Mouse (Mus musculus): ENCODE measurements around the gene Gm43738. TPM values are rescaled to one million over a fixed set of nuclear protein-coding genes. Genes with fewer than 3 reads are reported as not detected.

The Gm43738 gene
- polyA plus RNA-seq, 1 experiment from 2014 or later = 0.06 TPM

Other genes with a start within 250 kb of the Gm43738 start
- gene Msto1, start 187.1 kb downstream of the Gm43738 start, polyA plus RNA-seq (2015; fragmentation: Nextera tagmentation; extraction: Ambion mirVana) = 37.3 and 44.6 TPM in 2 replicates
- gene Ash1l, start 150.5 kb downstream of the Gm43738 start, polyA plus RNA-seq (2015; fragmentation: Nextera tagmentation; extraction: Ambion mirVana) = 13.3 and 13.6 TPM in 2 replicates
- gene Dap3, start 149.9 kb downstream of the Gm43738 start, polyA plus RNA-seq (2015; fragmentation: Nextera tagmentation; extraction: Ambion mirVana) = 132 and 135 TPM in 2 replicates
- gene Rusc1, start 7.8 kb downstream of the Gm43738 start, polyA plus RNA-seq (2015; fragmentation: Nextera tagmentation; extraction: Ambion mirVana) = 7.5 and 12.6 TPM in 2 replicates
- 86.6 and 124 TPM in 2 replicates for gene Fdps, start 860 bp upstream of the Gm43738 start, polyA plus RNA-seq (2015; fragmentation: Nextera tagmentation; extraction: Ambion mirVana)
- 0.09 and 0.61 TPM in 2 replicates for gene Pklr, start 35.0 kb upstream of the Gm43738 start, polyA plus RNA-seq (2015; fragmentation: Nextera tagmentation; extraction: Ambion mirVana)
- 0.52 and 1.1 TPM in 2 replicates for gene Hcn3, start 59.1 kb upstream of the Gm43738 start, polyA plus RNA-seq (2015; fragmentation: Nextera tagmentation; extraction: Ambion mirVana)
- gene Clk2, start 63.7 kb upstream of the Gm43738 start, polyA plus RNA-seq (2015; fragmentation: Nextera tagmentation; extraction: Ambion mirVana) = 14.2 and 20.1 TPM in 2 replicates
- gene Scamp3, start 76.4 kb upstream of the Gm43738 start, polyA plus RNA-seq (2015; fragmentation: Nextera tagmentation; extraction: Ambion mirVana) = 70.9 and 92.8 TPM in 2 replicates
- 10.5 and 19.2 TPM in 2 replicates for gene Fam189b, start 82.0 kb upstream of the Gm43738 start, polyA plus RNA-seq (2015; fragmentation: Nextera tagmentation; extraction: Ambion mirVana)
- 27.3 and 34.7 TPM in 2 replicates for gene Gba, start 101.8 kb upstream of the Gm43738 start, polyA plus RNA-seq (2015; fragmentation: Nextera tagmentation; extraction: Ambion mirVana)
- gene Thbs3, start 114.1 kb upstream of the Gm43738 start, polyA plus RNA-seq (2015; fragmentation: Nextera tagmentation; extraction: Ambion mirVana) = 17.5 and 31.4 TPM in 2 replicates
- gene Mtx1, start 126.0 kb upstream of the Gm43738 start, polyA plus RNA-seq (2015; fragmentation: Nextera tagmentation; extraction: Ambion mirVana) = 106 and 119 TPM in 2 replicates
- gene Muc1, start 128.0 kb upstream of the Gm43738 start, polyA plus RNA-seq (2015; fragmentation: Nextera tagmentation; extraction: Ambion mirVana) = 1.6 and 7.0 TPM in 2 replicates
- gene Krtcap2, start 144.9 kb upstream of the Gm43738 start, polyA plus RNA-seq (2015; fragmentation: Nextera tagmentation; extraction: Ambion mirVana) = 189 and 207 TPM in 2 replicates
- 0.79 and 2.2 TPM in 2 replicates for gene Trim46, start 145.2 kb upstream of the Gm43738 start, polyA plus RNA-seq (2015; fragmentation: Nextera tagmentation; extraction: Ambion mirVana)
- gene Dpm3, start 158.3 kb upstream of the Gm43738 start, polyA plus RNA-seq (2015; fragmentation: Nextera tagmentation; extraction: Ambion mirVana) = 88.4 and 88.7 TPM in 2 replicates
- gene Slc50a1, start 169.5 kb upstream of the Gm43738 start, polyA plus RNA-seq (2015; fragmentation: Nextera tagmentation; extraction: Ambion mirVana) = 44.5 and 49.5 TPM in 2 replicates
- gene Efna1, start 180.0 kb upstream of the Gm43738 start, polyA plus RNA-seq (2015; fragmentation: Nextera tagmentation; extraction: Ambion mirVana) = 35.0 and 39.9 TPM in 2 replicates
- gene Efna3, start 221.9 kb upstream of the Gm43738 start, polyA plus RNA-seq (2015; fragmentation: Nextera tagmentation; extraction: Ambion mirVana) = 0.73 and 2.7 TPM in 2 replicates
- 6.0 and 8.1 TPM in 2 replicates for gene Efna4, start 236.9 kb upstream of the Gm43738 start, polyA plus RNA-seq (2015; fragmentation: Nextera tagmentation; extraction: Ambion mirVana)
- 59.8 and 71.2 TPM in 2 replicates for gene Adam15, start 248.9 kb upstream of the Gm43738 start, polyA plus RNA-seq (2015; fragmentation: Nextera tagmentation; extraction: Ambion mirVana)